Mouse (Mus musculus) liver, embryonic 14.5 days (tissue): ENCODE results near the gene Drap1. TPM values are rescaled to one million over a fixed set of nuclear protein-coding genes. Genes with fewer than 3 reads are reported as not detected.

ENCODE experiments used
- ATAC-seq: fragments of 200-750 bp; cut with Nextera tagmentation; 2 replicates; pipeline ENCODE4 v1.8.0; 2017; ENCODE audit warnings: moderate number of reproducible peaks, mild to moderate bottlenecking, moderate library complexity; ENCODE audit not compliant: insufficient read depth
- DNase-seq, 3 experiments: peaks; one replicate each; pipeline ENCODE4 v3.0.0-alpha.2; 2012 to 2013; ENCODE audit warnings: low read depth in 3 of 3, low spot score in 3 of 3
- H3K27ac ChIP-seq: fragments of 300-500 bp; sonication (generic); 2 replicates; pipeline ENCODE4 v1.5.1; 2014; ENCODE audit warnings: moderate library complexity, mild to moderate bottlenecking, control low read depth, inconsistent platforms
- H3K27me3 ChIP-seq: fragments of 300-500 bp; sonication (generic); 2 replicates; pipeline ENCODE4 v1.6.1; 2014; ENCODE audit warnings: mild to moderate bottlenecking, low read length, moderate library complexity; ENCODE audit not compliant: control insufficient read depth, insufficient read depth
- H3K36me3 ChIP-seq: fragments of 300-500 bp; sonication (generic); replicated peaks from 2 replicates; pipeline ENCODE4 v1.6.1; 2014; ENCODE audit warnings: low read depth; ENCODE audit not compliant: control insufficient read depth, insufficient read depth
- H3K4me1 ChIP-seq, 2 experiments: fragments of 200-500 bp in 1 of 2; fragments of 300-500 bp in 1 of 2; sonication (generic) in 1 of 2; replicated peaks; 2 replicates each; pipeline ENCODE4 v1.6.1; 2012 to 2014; ENCODE audit warnings: antibody characterized with exemption in 1 of 2, inconsistent platforms in 1 of 2, low read length in 1 of 2; ENCODE audit not compliant: control insufficient read depth in 2 of 2, insufficient read depth in 2 of 2
- H3K4me2 ChIP-seq: fragments of 300-500 bp; sonication (generic); 2 replicates; pipeline ENCODE4 v1.6.1; 2014; ENCODE audit warnings: low read depth, mild to moderate bottlenecking, control low read depth, moderate library complexity
- H3K4me3 ChIP-seq, 2 experiments: fragments of 200-500 bp in 1 of 2; fragments of 300-500 bp in 1 of 2; sonication (generic) in 1 of 2; 2 replicates each; pipeline ENCODE4 v1.5.1; 2012 to 2014; ENCODE audit warnings: low read depth in 2 of 2, low read length in 2 of 2, mild to moderate bottlenecking in 2 of 2, control low read depth in 1 of 2, inconsistent platforms in 1 of 2, moderate library complexity in 1 of 2; ENCODE audit not compliant: insufficient read depth in 1 of 2
- H3K9ac ChIP-seq: fragments of 300-500 bp; sonication (generic); replicated peaks from 2 replicates; pipeline ENCODE4 v1.6.1; 2014; ENCODE audit warnings: mild to moderate bottlenecking, control low read depth, moderate library complexity
- H3K9me3 ChIP-seq: fragments of 300-500 bp; sonication (generic); 2 replicates; pipeline ENCODE4 v1.6.1; 2016; ENCODE audit warnings: low read length, mixed read lengths; ENCODE audit not compliant: control insufficient read depth
- CTCF ChIP-seq: IDR thresholded peaks from 2 replicates; pipeline ENCODE4 v1.5.1; 2016; ENCODE audit warnings: antibody characterized with exemption, low read depth, control low read depth
- EP300 ChIP-seq: IDR thresholded peaks from 2 replicates; pipeline ENCODE4 v1.6.1; 2016; ENCODE audit warnings: antibody characterized with exemption, low read depth
- WGBS: fragments of 180-500 bp; shearing (Covaris S2); extraction: QIAGEN DNeasy Blood & Tissue Kit; methylation state at CpG from one replicate; pipeline ENCODE4 v1.1.7; 2014; ENCODE audit not compliant: insufficient replicate concordance; 5-methylcytosine and 5-hydroxymethylcytosine counted together
- polyA plus RNA-seq, 2 experiments: library from polyadenylated mRNA; depleted of rRNA in 1 of 2; stranded (reverse) in 1 of 2; unstranded in 1 of 2; fragments of >200 nt; fragmentation: Nextera tagmentation in 1 of 2; extraction: Ambion mirVana in 1 of 2; gene quantifications; 2 replicates each; pipeline versions ENCODE4 v1.2.1 to v1.2.3; 2012 to 2014

Gene Drap1
- polyA plus RNA-seq, 2 experiments, result 58.5 to 64.0 TPM

DNA sequence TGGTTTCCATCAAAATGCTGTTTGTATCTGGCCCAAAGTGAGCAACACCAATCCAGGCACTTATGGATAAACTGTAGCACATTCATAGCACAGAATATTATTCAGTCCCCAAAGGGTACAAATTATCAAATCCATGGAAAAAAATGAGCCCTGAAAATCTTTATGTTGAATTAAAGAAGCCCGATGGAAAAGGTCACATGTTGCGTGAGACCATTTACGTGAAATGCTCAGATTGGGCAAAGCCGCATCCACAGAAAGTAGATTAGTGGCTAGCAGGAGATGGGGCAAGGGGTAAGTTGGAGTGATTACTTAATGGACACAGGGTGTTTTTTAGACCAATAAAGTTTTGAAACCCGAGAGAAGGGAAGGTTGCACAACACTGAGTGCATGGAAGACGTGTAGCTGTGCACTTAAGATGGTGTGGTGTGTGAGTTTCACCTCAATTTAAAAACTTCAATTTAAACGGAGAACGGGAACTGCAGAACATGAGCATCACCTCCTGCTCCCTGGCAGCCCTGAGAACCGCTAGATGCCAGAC lies 19.7 kb upstream of the Drap1 start:
- TF ChIP-seq EP300 (no peak), CTCF (no peak)
- no peak for ATAC-seq
- WGBS, result 51% methylated on average over 9 of the region's 9 CpGs
- DNase-seq, result no peak
- H3K27ac ChIP-seq, result no peak overlapping the region
- H3K4me3 ChIP-seq, result no peak overlapping the region
- H3K9ac ChIP-seq, result no peak overlapping the region
- peaks cover 5 to 11% of the 10 kb centered on the region in 2 experiments for H3K4me1 ChIP-seq
- H3K9me3 ChIP-seq, result peaks cover 5% of the 10 kb centered on the region
- no peak overlapping the region for H3K4me2 ChIP-seq
- H3K36me3 ChIP-seq, result no peaks in the 10 kb centered on the region
- H3K27me3 ChIP-seq, result peaks cover 36% of the 10 kb centered on the region

DNA sequence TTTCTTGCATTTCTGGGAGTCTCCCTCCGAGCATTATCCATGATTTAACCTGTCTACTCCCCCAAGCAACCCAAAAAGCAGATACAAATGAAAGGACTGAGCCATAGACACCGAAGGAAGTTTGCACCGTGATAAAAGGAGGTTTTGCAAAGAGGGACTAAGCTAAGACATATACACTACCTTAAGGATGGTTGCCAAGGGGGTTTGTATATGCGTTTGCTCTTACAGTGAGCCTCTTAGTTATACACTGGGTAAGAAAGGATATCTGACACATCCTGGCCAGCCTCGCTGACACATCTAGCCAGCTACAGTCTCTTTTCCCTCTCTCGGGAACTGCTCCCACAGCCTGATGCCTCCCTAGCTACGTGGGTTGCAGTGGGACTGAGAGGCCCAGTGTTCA lies 9.2 kb upstream of the Drap1 start:
- TF ChIP-seq CTCF (no peak), EP300 (no peak)
- 43% methylated on average over 7 of the region's 7 CpGs for WGBS
- H3K27me3 ChIP-seq, result no peaks in the 10 kb centered on the region
- H3K4me2 ChIP-seq, result peak overlapping the region; percentile 68
- H3K4me3 ChIP-seq, result no peak overlapping the region
- H3K4me1 ChIP-seq, result peaks cover 0 to 4% of the 10 kb centered on the region in 2 experiments; a peak in 2 of 4 replicates
- no peak overlapping the region for H3K9ac ChIP-seq
- no peaks in the 10 kb centered on the region for H3K9me3 ChIP-seq
- no peak overlapping the region for H3K27ac ChIP-seq
- H3K36me3 ChIP-seq, result no peaks in the 10 kb centered on the region
- no peak for ATAC-seq
- no peak for DNase-seq

GRCm38 (mm10) chr19:5432992-5433852 lies 8.4 kb upstream of the Drap1 start:
- H3K9ac ChIP-seq, result peak overlapping the region; percentile 50
- peak overlapping the region; percentile 26 to 45 for H3K4me3 ChIP-seq
- no peaks in the 10 kb centered on the region for H3K27me3 ChIP-seq
- H3K27ac ChIP-seq, result no peak overlapping the region
- peak overlapping the region; percentile 68 for H3K4me2 ChIP-seq
- H3K4me1 ChIP-seq, result peaks cover 0 to 4% of the 10 kb centered on the region in 2 experiments; a peak in 2 of 4 replicates
- DNase-seq, result no peak
- TF ChIP-seq EP300 (no peak), CTCF (peak; percentile 55)
- no peaks in the 10 kb centered on the region for H3K36me3 ChIP-seq
- peak; percentile 50 for ATAC-seq
- H3K9me3 ChIP-seq, result no peaks in the 10 kb centered on the region
- 5% methylated on average over 16 of the region's 16 CpGs for WGBS

DNA sequence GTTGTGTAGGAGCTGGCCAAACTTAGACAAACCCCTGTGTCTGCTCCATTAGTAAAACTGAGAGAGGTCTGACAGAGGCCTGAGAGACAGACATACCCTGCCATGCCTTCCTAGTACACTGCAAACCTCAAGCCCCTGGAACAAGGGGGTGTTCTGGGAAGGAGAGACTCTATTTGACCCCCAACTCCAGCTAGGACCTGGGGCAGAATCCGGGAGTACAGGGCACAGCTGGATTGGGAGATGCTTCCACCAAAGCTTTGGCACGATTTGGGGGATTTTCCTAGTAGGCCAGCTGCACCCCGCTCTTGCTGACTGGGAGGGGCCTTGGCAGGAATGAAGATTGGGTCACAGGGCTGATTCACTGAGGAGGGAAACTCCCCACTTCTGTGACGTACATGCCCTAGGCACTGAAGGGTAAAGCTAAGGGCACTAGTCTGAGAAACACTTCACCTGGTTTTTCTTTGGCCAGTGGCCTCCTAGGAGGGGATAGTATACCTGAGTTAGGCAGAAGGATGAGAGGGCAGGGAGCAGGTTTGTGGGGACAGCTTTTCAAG lies 7.2 kb upstream of the Drap1 start:
- Histone ChIP-seq H3K27ac (no peak overlapping the region), H3K4me2 (no peak overlapping the region)

DNA sequence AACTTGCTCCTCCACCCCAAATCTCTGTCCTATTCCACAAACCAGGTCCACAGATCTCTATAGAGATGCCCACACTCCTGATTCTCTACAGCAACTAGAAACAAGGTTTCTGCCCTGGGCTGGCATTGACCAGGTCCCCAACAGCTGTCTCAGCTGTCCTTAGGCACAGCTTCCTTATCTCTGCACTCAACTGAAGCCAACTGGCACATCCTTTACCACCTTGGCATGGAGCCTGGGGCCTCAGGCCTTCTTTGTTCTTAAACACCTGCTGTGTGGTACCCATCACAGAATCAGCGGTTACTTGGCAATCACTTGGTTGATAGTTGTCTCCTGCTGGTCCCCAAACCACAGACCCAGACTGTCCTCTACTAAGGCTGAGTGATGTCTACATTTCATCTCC lies 5.6 kb upstream of the Drap1 start:
- WGBS, result 79% methylated on average over 1 of the region's 1 CpGs
- Histone ChIP-seq H3K9me3 (no peaks in the 10 kb centered on the region), H3K9ac (no peak overlapping the region), H3K27me3 (no peaks in the 10 kb centered on the region), H3K4me2 (no peak overlapping the region), H3K4me1 (peaks cover 4 to 7% of the 10 kb centered on the region in 2 experiments; a peak in 3 of 4 replicates), H3K36me3 (peaks cover 4% of the 10 kb centered on the region), H3K4me3 (no peak overlapping the region), H3K27ac (no peak overlapping the region)
- TF ChIP-seq CTCF (no peak), EP300 (no peak)
- ATAC-seq (no peak), DNase-seq (no peak)

More for the DNA sequence above, 7.2 kb upstream of the Drap1 start:
- H3K4me3 ChIP-seq, result no peak overlapping the region
- no peak overlapping the region for H3K9ac ChIP-seq
- H3K27me3 ChIP-seq, result no peaks in the 10 kb centered on the region
- peaks cover 0 to 4% of the 10 kb centered on the region in 2 experiments; a peak in 2 of 4 replicates for H3K4me1 ChIP-seq
- no peak for ATAC-seq
- DNase-seq, result no peak
- H3K9me3 ChIP-seq, result no peaks in the 10 kb centered on the region
- TF ChIP-seq EP300, result no peak
- no peak for TF ChIP-seq CTCF
- 61% methylated on average over 4 of the region's 4 CpGs for WGBS
- H3K36me3 ChIP-seq, result peaks cover 3% of the 10 kb centered on the region
